8 mouse cellular contexts compared by ENCODE assay signal in the genomic region with DNA sequence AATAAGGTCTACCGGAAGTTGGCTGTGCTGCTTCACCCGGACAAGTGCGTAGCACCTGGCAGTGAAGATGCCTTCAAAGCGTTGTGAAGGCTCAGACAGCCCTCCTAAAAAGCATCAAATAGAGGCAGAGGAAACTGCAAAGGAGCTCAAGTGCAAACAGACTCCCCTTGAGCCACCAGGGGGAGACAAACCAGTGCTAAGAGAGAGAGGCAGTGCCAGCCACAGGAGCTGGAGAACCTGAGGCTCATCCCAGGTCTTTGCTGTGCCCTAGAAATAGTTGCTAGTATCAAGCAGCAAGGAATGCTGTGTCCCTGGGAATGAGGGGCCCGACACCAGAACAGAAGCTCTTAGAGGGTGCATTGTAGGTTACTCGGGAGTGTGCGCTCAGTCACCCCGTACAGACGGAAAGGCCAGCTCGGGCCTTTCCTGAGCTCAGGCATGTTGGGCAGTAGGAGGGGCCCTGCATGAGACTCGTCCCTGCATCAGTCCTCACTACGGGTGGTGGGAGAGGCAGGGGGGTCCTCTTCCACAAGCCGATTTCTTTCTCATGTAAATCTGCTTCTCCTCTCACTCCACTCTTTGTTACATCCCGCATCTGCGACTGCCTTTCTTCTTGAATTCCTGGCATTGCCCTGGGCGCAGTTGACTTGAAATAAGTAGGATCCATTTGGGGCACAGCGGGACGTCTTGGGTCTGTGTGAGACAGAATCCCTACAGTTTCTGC. TPM values are rescaled to one million over a fixed set of nuclear protein-coding genes. Genes with fewer than 3 reads are reported as not detected.
DNase-seq lines count a peak whose midpoint lies in the region; ATAC-seq lines count a peak whose summit lies in the region.

No protein-coding gene starts in this region.

- H3K4me2 ChIP-seq in embryonic facial prominence, embryonic 12.5 days (replicated peaks): peak overlapping the region; percentile 46
- peak overlapping the region; percentile 73 for H3K4me2 ChIP-seq in heart, embryonic 12.5 days
- H3K4me2 ChIP-seq in kidney, embryonic 16.5 days (replicated peaks; ENCODE audit: low read depth, low read length): peak overlapping the region; percentile 51
- peak overlapping the region; percentile 30; the same call in 1 of the 2 replicates for H3K4me2 ChIP-seq in stomach, embryonic 14.5 days (replicated peaks; ENCODE audit: low read depth, low read length)

- DNase-seq in A20 (ENCODE audit: low read depth, low spot score) (peak; percentile 67), liver (peak; percentile 65)
- peak; percentile 74 to 82 for DNase-seq in adrenal gland, postnatal 36 days
- DNase-seq in neural tube, embryonic 10.5 days (ENCODE audit: extremely low spot score, low spot score): peak; percentile 79

- ATAC-seq in embryonic facial prominence, embryonic 12.5 days (ENCODE audit: insufficient number of reproducible peaks, insufficient read depth, low FRiP score, low TSS enrichment): peak; percentile 64; the same call in 1 of the 2 replicates
- peak; percentile 45; the same call in 1 of the 2 replicates for ATAC-seq in heart, embryonic 12.5 days (ENCODE audit: insufficient number of reproducible peaks, low FRiP score)
- peak; percentile 72 for ATAC-seq in kidney, embryonic 16.5 days (ENCODE audit: low FRiP score, low TSS enrichment)
- no peak for ATAC-seq in stomach, embryonic 14.5 days (ENCODE audit: insufficient number of reproducible peaks, insufficient read depth, low FRiP score, low read depth)

- no peaks in the 10 kb centered on the region for H3K36me3 ChIP-seq in embryonic facial prominence, embryonic 12.5 days
- H3K36me3 ChIP-seq in heart, embryonic 12.5 days: no peaks in the 10 kb centered on the region
- H3K36me3 ChIP-seq in kidney, embryonic 16.5 days (ENCODE audit: insufficient read depth, low read length): no peaks in the 10 kb centered on the region
- H3K36me3 ChIP-seq in stomach, embryonic 14.5 days (ENCODE audit: control insufficient read depth, insufficient read depth, low read length): no peaks in the 10 kb centered on the region

- H3K27ac ChIP-seq in embryonic facial prominence, embryonic 12.5 days: no peak overlapping the region
- no peak overlapping the region for H3K27ac ChIP-seq in heart, embryonic 12.5 days (ENCODE audit: poor library complexity, severe bottlenecking)
- H3K27ac ChIP-seq in kidney, embryonic 16.5 days (ENCODE audit: low read length): no peak overlapping the region
- no peak overlapping the region for H3K27ac ChIP-seq in stomach, embryonic 14.5 days (ENCODE audit: low read length)

- no peaks in the 10 kb centered on the region for H3K9me3 ChIP-seq in embryonic facial prominence, embryonic 12.5 days
- peaks cover 8% of the 10 kb centered on the region; the same call in 1 of the 2 replicates for H3K9me3 ChIP-seq in heart, embryonic 12.5 days (replicated peaks)
- H3K9me3 ChIP-seq in kidney, embryonic 16.5 days (ENCODE audit: low read length): no peaks in the 10 kb centered on the region
- no peaks in the 10 kb centered on the region for H3K9me3 ChIP-seq in stomach, embryonic 14.5 days (ENCODE audit: control insufficient read depth, low read depth, low read length)

- H3K4me3 ChIP-seq in embryonic facial prominence, embryonic 12.5 days: peak overlapping the region; percentile 24; the same call in 1 of the 2 replicates
- peak overlapping the region; percentile 39 for H3K4me3 ChIP-seq in heart, embryonic 12.5 days
- peak overlapping the region; percentile 17; the same call in 1 of the 2 replicates for H3K4me3 ChIP-seq in kidney, embryonic 16.5 days (ENCODE audit: low read length)
- no peak overlapping the region for H3K4me3 ChIP-seq in stomach, embryonic 14.5 days (ENCODE audit: low read depth, low read length)

- H3K4me1 ChIP-seq in embryonic facial prominence, embryonic 12.5 days: no peaks in the 10 kb centered on the region
- H3K4me1 ChIP-seq in heart, embryonic 12.5 days (replicated peaks): 0 out of 2 replicates have a peak, but pooled peaks cover 4% of the 10 kb centered on the region
- peaks cover 6% of the 10 kb centered on the region; the same call in 1 of the 2 replicates for H3K4me1 ChIP-seq in kidney, embryonic 16.5 days (ENCODE audit: insufficient read depth, low read length)
- no peaks in the 10 kb centered on the region for H3K4me1 ChIP-seq in stomach, embryonic 14.5 days (ENCODE audit: control insufficient read depth, insufficient read depth, low read length)

- H3K9ac ChIP-seq in embryonic facial prominence, embryonic 12.5 days: 0 out of 2 replicates have a peak overlapping the region, but pooled peaks have one; percentile 10
- H3K9ac ChIP-seq in heart, embryonic 12.5 days: peak overlapping the region; percentile 47
- H3K9ac ChIP-seq in kidney, embryonic 16.5 days (replicated peaks; ENCODE audit: low read length): peak overlapping the region; percentile 31
- H3K9ac ChIP-seq in stomach, embryonic 14.5 days (replicated peaks; ENCODE audit: low read depth, low read length): no peak overlapping the region

- WGBS in embryonic facial prominence, embryonic 12.5 days: 12% methylated on average over 18 of the region's 18 CpGs
- WGBS in heart, embryonic 12.5 days: 19% methylated on average over 18 of the region's 18 CpGs
- 22% methylated on average over 18 of the region's 18 CpGs for WGBS in kidney, embryonic 16.5 days
- 25% methylated on average over 18 of the region's 18 CpGs for WGBS in stomach, embryonic 14.5 days

- H3K27me3 ChIP-seq in embryonic facial prominence, embryonic 12.5 days: no peaks in the 10 kb centered on the region
- H3K27me3 ChIP-seq in heart, embryonic 12.5 days (replicated peaks): peaks cover 8% of the 10 kb centered on the region; the same call in 1 of the 2 replicates
- H3K27me3 ChIP-seq in kidney, embryonic 16.5 days (ENCODE audit: insufficient read depth, low read length): no peaks in the 10 kb centered on the region
- no peaks in the 10 kb centered on the region for H3K27me3 ChIP-seq in stomach, embryonic 14.5 days (ENCODE audit: control insufficient read depth, insufficient read depth, low read length)

RNA-seq across cellular contexts. Expression of a gene that starts 34.3 kb away (rescaled TPM):
- total RNA-seq in adrenal gland, postnatal 36 days (2021): 10 to 100 TPM; 50.5 to 53.4 TPM
- polyA plus RNA-seq in embryonic facial prominence, embryonic 12.5 days (2016; fragmentation: Nextera tagmentation; extraction: Ambion mirVana): 67.0 and 67.8 TPM in 2 replicates
- 55.2 and 56.0 TPM in 2 replicates for polyA plus RNA-seq in heart, embryonic 12.5 days (2016; fragmentation: Nextera tagmentation; extraction: Ambion mirVana)
- polyA plus RNA-seq in kidney, embryonic 16.5 days (2015; fragmentation: Nextera tagmentation; extraction: Ambion mirVana): 63.7 and 71.3 TPM in 2 replicates
- 60.4 and 63.6 TPM in 2 replicates for polyA plus RNA-seq in stomach, embryonic 14.5 days (2014; fragmentation: Nextera tagmentation; extraction: Ambion mirVana)
